Mouse (Mus musculus) lung, postnatal 0 days (tissue): ENCODE results near the gene Krt7. TPM values are rescaled to one million over a fixed set of nuclear protein-coding genes. Genes with fewer than 3 reads are reported as not detected.

Experiments
- ATAC-seq: fragments of 200-750 bp; cut with Nextera tagmentation; 2 replicates; pipeline ENCODE4 v1.8.0; 2017; ENCODE audit warnings: moderate library complexity
- DNase-seq: peaks from one replicate; pipeline ENCODE4 v3.0.0-alpha.2; 2016; ENCODE audit warnings: low spot score
- H3K27ac ChIP-seq: fragments of 300-500 bp; sonication (generic); 2 replicates; pipeline ENCODE4 v1.5.1; 2014; ENCODE audit warnings: antibody characterized with exemption, mild to moderate bottlenecking, low read length, mixed read lengths
- H3K27me3 ChIP-seq: fragments of 300-500 bp; sonication (generic); replicated peaks from 2 replicates; pipeline ENCODE4 v1.6.1; 2014; ENCODE audit warnings: low read length, mixed read lengths; ENCODE audit not compliant: insufficient read depth
- H3K36me3 ChIP-seq: fragments of 300-500 bp; sonication (generic); 2 replicates; pipeline ENCODE4 v1.6.1; 2014; ENCODE audit warnings: low read length, mixed read lengths; ENCODE audit not compliant: insufficient read depth
- H3K4me1 ChIP-seq: fragments of 300-500 bp; sonication (generic); 2 replicates; pipeline ENCODE4 v1.6.1; 2014; ENCODE audit warnings: antibody characterized with exemption, low read depth, low read length, mixed read lengths; ENCODE audit not compliant: insufficient read depth
- H3K4me2 ChIP-seq: fragments of 300-500 bp; sonication (generic); replicated peaks from 2 replicates; pipeline ENCODE4 v1.6.1; 2014; ENCODE audit warnings: low read depth, mild to moderate bottlenecking, low read length, moderate library complexity, mixed read lengths
- H3K4me3 ChIP-seq: fragments of 300-500 bp; sonication (generic); 2 replicates; pipeline ENCODE4 v1.5.1; 2014; ENCODE audit warnings: low read depth, low read length
- H3K9ac ChIP-seq: fragments of 300-500 bp; sonication (generic); replicated peaks from 2 replicates; pipeline ENCODE4 v1.6.1; 2014; ENCODE audit warnings: low read depth, mild to moderate bottlenecking
- H3K9me3 ChIP-seq: fragments of 300-500 bp; sonication (generic); 2 replicates; pipeline ENCODE4 v1.6.1; 2016; ENCODE audit warnings: low read length, mixed read lengths
- CTCF ChIP-seq: IDR thresholded peaks from 2 replicates; pipeline ENCODE4 v1.5.1; 2016; ENCODE audit warnings: antibody characterized with exemption, mild to moderate bottlenecking
- EP300 ChIP-seq: IDR thresholded peaks from 2 replicates; pipeline ENCODE4 v1.6.1; 2016; ENCODE audit warnings: antibody characterized with exemption, mild to moderate bottlenecking, control low read depth
- WGBS: fragments of 180-500 bp; shearing (Covaris S2); extraction: QIAGEN DNeasy Blood & Tissue Kit; methylation state at CpG from one replicate; pipeline ENCODE4 v1.1.7; 2014; 5-methylcytosine and 5-hydroxymethylcytosine counted together
- polyA plus RNA-seq: library from polyadenylated mRNA; unstranded; fragments of >200 nt; fragmentation: Nextera tagmentation; extraction: Ambion mirVana; gene quantifications from 2 replicates; pipeline ENCODE4 v1.2.1, GENCODE M21; 2015

Gene Krt7
- polyA plus RNA-seq, 1 experiment from 2014 or later, result 430 TPM

DNA sequence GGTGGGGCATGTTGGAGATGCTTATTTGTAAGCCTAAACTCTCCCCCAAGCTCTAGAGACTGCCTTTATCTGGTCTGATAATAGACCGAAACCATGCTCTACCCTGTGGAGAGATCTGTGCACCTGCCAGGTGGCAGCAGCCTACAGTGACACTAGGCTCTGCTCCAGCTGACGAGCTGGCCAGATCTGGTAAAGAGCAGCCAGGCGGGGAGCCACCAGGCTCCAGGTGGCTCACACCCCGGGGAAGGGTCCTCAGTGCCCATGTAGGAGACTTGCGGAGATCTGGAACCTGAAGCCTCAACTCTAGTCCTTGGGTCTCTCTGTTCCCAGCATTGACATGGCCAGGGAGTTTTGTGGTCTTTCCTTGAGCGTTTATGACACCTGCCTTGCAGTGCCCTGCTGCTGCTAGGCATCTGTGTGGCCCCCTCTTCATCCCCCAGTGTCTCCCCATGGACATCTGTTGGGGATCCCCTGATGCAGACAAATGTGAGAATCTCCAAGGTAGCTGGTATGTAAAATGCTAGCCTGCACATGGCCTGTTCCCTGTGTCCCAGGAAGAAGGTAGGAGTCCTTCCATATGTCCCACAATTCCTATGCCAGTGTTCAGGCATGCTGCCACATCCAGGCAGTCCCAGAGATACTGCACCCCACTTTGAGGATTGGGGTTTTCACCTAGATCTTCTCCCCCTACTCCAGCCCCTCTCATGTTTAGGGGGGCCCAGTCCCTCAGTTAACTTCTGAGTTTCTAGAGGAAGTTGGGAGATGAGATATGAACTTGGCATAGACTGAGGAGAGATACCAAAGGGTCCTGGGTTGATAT is 34.7 kb upstream of the Krt7 start:
- 84% methylated on average over 6 of the region's 6 CpGs for WGBS
- no peaks in the 10 kb centered on the region for H3K27me3 ChIP-seq
- ATAC-seq, result no peak
- no peak overlapping the region for H3K4me2 ChIP-seq
- H3K36me3 ChIP-seq, result no peaks in the 10 kb centered on the region
- no peak for DNase-seq
- no peak overlapping the region for H3K4me3 ChIP-seq
- no peaks in the 10 kb centered on the region for H3K9me3 ChIP-seq
- TF ChIP-seq CTCF (no peak), EP300 (no peak)
- H3K4me1 ChIP-seq, result peaks cover 17% of the 10 kb centered on the region; the same call in 1 of the 2 replicates
- H3K27ac ChIP-seq, result peak overlapping the region; percentile 52
- no peak overlapping the region for H3K9ac ChIP-seq

DNA sequence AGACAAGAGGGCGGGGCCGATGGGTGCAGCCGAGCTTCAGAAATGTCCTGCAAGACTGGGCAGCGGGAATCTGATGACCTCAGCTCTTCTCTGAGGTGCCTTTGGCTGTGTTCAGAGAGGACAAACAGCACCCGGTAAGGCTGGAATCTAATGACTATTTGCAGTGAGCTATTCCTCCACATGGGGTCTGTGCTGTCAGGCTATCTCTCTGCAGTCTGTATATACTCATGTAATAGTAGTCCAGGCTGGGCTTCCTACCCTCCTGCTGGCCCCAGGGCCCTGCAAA is 34.1 kb upstream of the Krt7 start:
- Histone ChIP-seq H3K9ac (no peak overlapping the region), H3K4me3 (no peak overlapping the region), H3K9me3 (no peaks in the 10 kb centered on the region), H3K36me3 (no peaks in the 10 kb centered on the region), H3K27ac (no peak overlapping the region), H3K4me1 (peaks cover 22% of the 10 kb centered on the region; the same call in 1 of the 2 replicates), H3K27me3 (no peaks in the 10 kb centered on the region), H3K4me2 (no peak overlapping the region)
- 54% methylated on average over 5 of the region's 5 CpGs for WGBS
- ATAC-seq (no peak), DNase-seq (no peak)
- TF ChIP-seq EP300, result no peak

DNA sequence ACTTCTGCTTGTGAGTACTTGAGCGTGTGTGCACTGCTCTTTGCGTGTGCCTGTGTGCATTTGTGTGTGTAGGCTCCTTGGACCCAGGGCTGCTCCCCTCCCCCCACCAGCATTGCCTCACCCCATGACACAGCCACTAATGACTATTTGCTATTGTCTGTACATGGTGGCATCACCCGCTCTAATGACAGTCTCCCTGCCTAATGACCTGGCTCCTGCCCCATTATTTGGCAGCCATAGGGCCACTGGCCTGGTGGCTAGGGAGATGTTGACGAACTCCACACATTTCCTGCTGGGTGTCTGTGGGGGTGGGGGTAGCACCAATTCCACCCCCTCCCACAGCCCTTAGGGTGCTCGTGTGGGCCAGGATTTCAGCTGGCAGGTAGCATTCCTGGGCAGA is 32.2 kb upstream of the Krt7 start:
- Histone ChIP-seq H3K4me3 (no peak overlapping the region), H3K9me3 (no peaks in the 10 kb centered on the region), H3K9ac (no peak overlapping the region), H3K4me2 (no peak overlapping the region), H3K4me1 (peaks cover 28% of the 10 kb centered on the region; the same call in 1 of the 2 replicates), H3K27ac (no peak overlapping the region), H3K36me3 (no peaks in the 10 kb centered on the region), H3K27me3 (no peaks in the 10 kb centered on the region)
- 83% methylated on average over 5 of the region's 5 CpGs for WGBS
- TF ChIP-seq CTCF, result no peak
- TF ChIP-seq EP300, result no peak
- no peak for DNase-seq
- no peak for ATAC-seq

DNA sequence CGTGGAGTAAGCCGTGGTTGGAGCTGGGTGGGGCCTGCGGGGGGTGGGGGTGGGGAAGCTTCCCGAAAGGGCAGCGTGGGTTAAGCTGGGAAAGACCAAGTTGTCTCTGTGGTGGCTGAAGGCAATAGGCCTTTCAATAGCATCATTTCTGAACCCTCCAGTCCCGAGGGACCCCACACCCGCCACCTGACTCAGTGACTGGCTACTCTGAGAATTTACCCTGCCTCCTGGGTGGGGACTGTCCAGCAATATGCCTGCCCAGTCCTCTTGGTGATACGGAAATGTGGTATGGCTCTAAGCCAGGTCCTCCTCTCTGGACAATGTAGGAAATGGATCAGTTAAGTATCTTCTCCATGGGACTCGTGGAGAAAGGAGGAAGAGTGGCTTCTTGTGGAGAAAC is 29.1 kb upstream of the Krt7 start:
- no peaks in the 10 kb centered on the region for H3K27me3 ChIP-seq
- TF ChIP-seq CTCF (no peak), EP300 (peak; percentile 38; the same call in 1 of the 2 replicates)
- peaks cover 13% of the 10 kb centered on the region; the same call in 1 of the 2 replicates for H3K4me1 ChIP-seq
- H3K36me3 ChIP-seq, result no peaks in the 10 kb centered on the region
- no peak overlapping the region for H3K4me3 ChIP-seq
- 17% methylated on average over 9 of the region's 9 CpGs for WGBS
- DNase-seq (peak; percentile 81), ATAC-seq (peak; percentile 88)
- H3K27ac ChIP-seq, result peak overlapping the region; percentile 69
- H3K4me2 ChIP-seq, result no peak overlapping the region
- H3K9me3 ChIP-seq, result no peaks in the 10 kb centered on the region
- no peak overlapping the region for H3K9ac ChIP-seq

DNA sequence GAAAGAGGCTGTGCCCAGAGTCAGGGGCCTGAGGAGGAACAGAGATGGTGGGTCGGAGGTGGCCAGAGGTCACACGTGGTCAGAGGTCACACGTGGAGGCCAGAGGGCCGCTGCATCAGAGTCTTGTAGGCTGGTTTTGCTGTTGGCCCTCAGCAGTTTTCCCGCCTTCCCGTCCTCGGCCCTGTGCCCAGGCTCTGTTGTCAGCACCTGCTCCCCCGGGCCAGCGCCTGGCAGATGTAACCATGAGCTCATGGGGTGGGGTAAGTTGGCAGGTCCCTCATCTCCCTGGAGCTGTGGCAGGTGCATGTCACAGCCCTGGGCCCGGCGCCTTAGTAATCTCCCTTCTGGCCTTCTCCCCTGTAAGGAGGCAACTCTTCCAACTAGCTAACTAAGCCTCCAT is 28.0 kb upstream of the Krt7 start:
- TF ChIP-seq EP300 (no peak), CTCF (no peak)
- no peak overlapping the region for H3K9ac ChIP-seq
- peaks cover 13% of the 10 kb centered on the region; the same call in 1 of the 2 replicates for H3K4me1 ChIP-seq
- no peaks in the 10 kb centered on the region for H3K9me3 ChIP-seq
- no peak overlapping the region for H3K4me3 ChIP-seq
- ATAC-seq (no peak), DNase-seq (no peak)
- no peaks in the 10 kb centered on the region for H3K27me3 ChIP-seq
- no peaks in the 10 kb centered on the region for H3K36me3 ChIP-seq
- 85% methylated on average over 11 of the region's 11 CpGs for WGBS
- no peak overlapping the region for H3K4me2 ChIP-seq
- no peak overlapping the region for H3K27ac ChIP-seq

DNA sequence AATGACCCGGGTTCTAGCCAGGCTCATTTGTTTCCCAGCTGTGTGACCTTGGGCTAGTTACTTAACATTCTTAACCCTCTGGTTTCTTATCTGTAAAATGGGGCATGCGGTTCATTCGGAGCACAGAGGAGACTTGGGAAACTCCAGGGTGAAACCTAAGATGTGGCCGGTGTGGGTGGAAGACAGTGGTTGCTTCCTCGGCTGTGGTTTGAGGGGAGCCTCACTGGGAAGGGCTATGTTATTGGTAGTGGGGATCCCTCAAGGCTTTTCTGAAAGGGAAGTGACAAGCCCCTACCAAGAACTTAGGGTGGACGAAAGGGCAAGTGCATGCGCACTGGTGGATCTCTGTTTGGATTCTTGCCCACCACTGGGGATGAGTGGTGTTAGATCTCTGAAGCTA is 26.2 kb upstream of the Krt7 start:
- Histone ChIP-seq H3K4me3 (no peak overlapping the region), H3K36me3 (no peaks in the 10 kb centered on the region), H3K9me3 (no peaks in the 10 kb centered on the region), H3K4me1 (peaks cover 13% of the 10 kb centered on the region; the same call in 1 of the 2 replicates), H3K27ac (no peak overlapping the region), H3K9ac (no peak overlapping the region), H3K4me2 (no peak overlapping the region), H3K27me3 (no peaks in the 10 kb centered on the region)
- WGBS, result 74% methylated on average over 7 of the region's 7 CpGs
- ATAC-seq, result no peak
- TF ChIP-seq EP300 (no peak), CTCF (no peak)
- DNase-seq, result no peak
